Mouse (Mus musculus): ENCODE data around the gene Kbtbd3. TPM values are rescaled to one million over a fixed set of nuclear protein-coding genes. Genes with fewer than 3 reads are reported as not detected.
A peak's percentile ranks its signal among the peaks of the same experiment; 100 is the strongest.

Gene Kbtbd3
- 10 to 100 TPM in 1 of 2 experiments, 1 to 10 TPM in 1; 9.7 to 10.1 TPM for total RNA-seq (2021)
- long read RNA-seq, experiment 1, partial matches to known transcripts, result 3 of 13 reads
- long read RNA-seq, experiment 1, other reads (novel, unspliced or antisense), result 7 of 13 reads
- long read RNA-seq, experiment 2, partial matches to known transcripts, result 0 of 6 reads
- long read RNA-seq, experiment 2, other reads (novel, unspliced or antisense), result 1 of 6 reads

GRCm38 (mm10) chr9:4309351-4310085 is at the start of gene Kbtbd3, which contains the start of gene Aasdhppt:
Kbtbd3 (plus strand) TSS chr9:4309833.
Aasdhppt (minus strand) TSS chr9:4309471.
- intact Hi-C loops (cut with DNase I), result loop anchor here (5.0 to 10.0 kb wide), 3 partner anchors 68 to 907 kb away; partner anchors contain the start of genes Cwf19l2, Gucy1a2 and Msantd4
- DNase-seq (ENCODE audit: low spot score in 2 of 2), result peak; percentile 99 to 100

- DNase-seq (ENCODE audit: low spot score in 2 of 2), result no peak
- intact Hi-C loops (cut with DNase I), result no loop called here
These were observed 49.5 kb upstream of the Kbtbd3 start for GRCm38 (mm10) chr9:4259841-4260745.

DNA sequence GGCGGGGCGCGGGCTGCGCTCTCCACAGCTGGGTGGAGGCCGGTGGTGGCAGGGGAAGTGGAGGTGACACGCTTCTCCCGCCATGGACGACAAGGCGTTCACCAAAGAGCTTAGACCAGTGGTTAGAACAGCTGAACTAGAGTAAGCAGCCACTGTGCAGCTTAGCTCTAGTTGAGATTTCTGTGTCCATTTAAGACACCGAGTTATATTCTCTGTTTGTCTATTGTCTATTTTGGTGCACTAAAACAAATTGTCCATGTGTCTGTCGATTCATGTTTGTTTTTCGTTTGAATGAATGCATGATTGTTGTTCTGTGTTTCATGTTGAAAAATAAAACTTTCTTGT is 48.9 kb upstream of the Kbtbd3 start:
- intact Hi-C loops (cut with DNase I), result no loop called here

GRCm38 (mm10) chr9:4266881-4267280 is 42.8 kb upstream of the Kbtbd3 start:
- intact Hi-C loops (cut with DNase I), result no loop called here
- no peak for DNase-seq (ENCODE audit: low spot score in 2 of 2)

More for the DNA sequence above, 48.9 kb upstream of the Kbtbd3 start:
- no peak for DNase-seq (ENCODE audit: low spot score in 2 of 2)

DNA sequence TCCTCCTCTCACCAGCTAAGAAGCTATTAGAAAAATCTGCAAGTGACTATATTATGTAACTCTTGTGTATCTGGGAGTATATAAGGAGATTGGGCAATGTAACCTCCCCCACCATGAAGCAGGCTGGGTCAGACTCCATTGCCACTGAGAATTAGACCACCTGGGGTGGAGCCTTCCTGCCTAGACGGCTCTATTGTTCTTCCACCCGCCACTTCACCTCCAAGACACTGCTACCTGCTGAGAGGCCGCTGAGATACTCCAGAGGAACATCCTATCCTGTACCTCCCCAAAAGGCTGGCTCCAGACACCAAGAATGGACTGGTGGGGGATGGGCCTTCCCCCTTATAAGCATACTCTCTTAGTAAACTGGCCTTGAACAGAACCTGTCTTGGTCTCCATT is 25.8 kb upstream of the Kbtbd3 start:
- intact Hi-C loops (cut with DNase I), result no loop called here
- DNase-seq (ENCODE audit: low spot score in 2 of 2), result no peak

GRCm38 (mm10) chr9:4300466-4300865 is 9.2 kb upstream of the Kbtbd3 start:
- intact Hi-C loops (cut with DNase I), result loop anchor here (10.0 kb wide), 1 partner anchor 766 kb away; the partner anchor contains the start of gene Gucy1a2
- no peak for DNase-seq (ENCODE audit: low spot score in 2 of 2)

- DNase-seq (ENCODE audit: low spot score in 2 of 2), result peak in 1 of 2 experiments; percentile 33
- intact Hi-C loops (cut with DNase I), result loop anchor here (5.0 to 10.0 kb wide), 3 partner anchors 72 to 903 kb away; partner anchors contain the start of genes Cwf19l2, Gucy1a2 and Msantd4
These were observed 4.8 kb upstream of the Kbtbd3 start for GRCm38 (mm10) chr9:4304867-4305266.

DNA sequence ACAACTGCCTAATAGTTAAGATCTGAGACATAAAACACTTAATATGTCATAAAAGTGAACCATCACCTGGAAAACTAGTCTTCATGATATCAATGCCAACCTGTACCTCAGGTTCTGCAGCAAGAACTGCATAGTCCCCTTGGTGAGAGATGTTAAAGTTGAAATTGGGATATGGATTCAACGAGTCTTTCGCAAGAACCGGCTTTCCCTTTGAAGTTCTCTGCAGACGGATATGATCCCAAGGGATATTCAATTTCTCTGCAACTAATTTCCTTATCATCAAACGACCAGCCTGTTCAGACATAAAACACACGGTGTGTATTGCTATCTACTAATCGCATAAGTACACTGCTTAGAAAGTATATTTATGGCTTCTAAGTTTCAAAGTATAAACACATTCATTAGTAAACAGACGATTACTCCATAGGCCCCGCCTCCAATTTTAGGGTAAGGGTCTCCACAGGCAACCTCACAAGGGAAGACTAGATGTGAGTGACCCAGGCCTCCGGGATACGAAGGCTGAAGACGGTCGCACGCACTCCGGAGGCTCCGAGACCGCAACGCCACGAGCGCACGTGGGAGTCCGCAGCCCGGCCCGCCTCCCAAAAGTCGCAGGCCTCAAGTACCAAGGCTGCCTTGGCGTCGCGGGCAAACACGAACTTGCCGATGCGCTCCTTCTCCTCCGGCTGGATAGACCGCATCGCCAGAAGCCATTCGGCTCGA is 844 bp upstream of the Kbtbd3 start:
- no peak for DNase-seq (ENCODE audit: low spot score in 2 of 2)
- intact Hi-C loops (cut with DNase I), result loop anchor here (5.0 to 10.0 kb wide), 3 partner anchors 69 to 906 kb away; partner anchors contain the start of genes Cwf19l2, Gucy1a2 and Msantd4

DNA sequence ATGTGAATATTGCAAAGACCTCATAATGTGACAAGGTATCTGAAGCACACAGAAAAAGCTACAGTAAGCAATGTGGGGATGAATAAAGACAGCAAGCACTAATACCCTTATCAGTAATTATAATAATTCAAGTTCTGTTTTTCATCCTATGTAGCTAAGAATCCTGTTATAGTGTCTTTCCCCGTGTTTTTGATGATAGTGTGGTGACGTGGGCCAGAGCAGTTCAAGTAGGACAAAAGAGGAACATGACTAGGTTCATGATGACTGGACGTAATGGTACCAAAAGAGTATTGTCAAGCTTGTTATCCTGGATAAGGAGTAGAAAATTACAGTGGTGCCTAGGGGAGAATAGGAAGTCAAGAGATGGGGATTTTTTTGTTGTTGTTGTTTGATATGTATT is 1.1 kb downstream of the Kbtbd3 start:
- intact Hi-C loops (cut with DNase I), result no loop called here
- no peak for DNase-seq (ENCODE audit: low spot score in 2 of 2)

DNA sequence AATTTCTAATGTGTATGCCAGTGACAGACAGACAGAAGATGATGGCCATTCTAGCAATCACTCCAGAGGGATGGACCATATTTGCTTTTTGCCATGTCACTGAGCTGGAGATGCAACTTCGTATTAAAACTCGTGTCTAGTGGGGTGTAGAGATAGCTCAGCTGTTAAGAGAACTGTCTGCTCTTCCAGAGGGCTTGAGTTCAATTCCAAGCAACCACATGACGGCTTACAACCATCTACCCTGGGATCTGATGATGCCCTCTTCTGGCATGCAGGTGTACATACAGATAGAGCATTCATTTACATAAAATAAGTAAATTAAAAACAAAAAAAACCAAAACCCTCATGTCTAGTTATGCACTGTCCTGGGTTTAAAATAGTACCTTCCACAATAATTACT is 1.5 kb downstream of the Kbtbd3 start:
- intact Hi-C loops (cut with DNase I), result no loop called here
- no peak for DNase-seq (ENCODE audit: low spot score in 2 of 2)

DNA sequence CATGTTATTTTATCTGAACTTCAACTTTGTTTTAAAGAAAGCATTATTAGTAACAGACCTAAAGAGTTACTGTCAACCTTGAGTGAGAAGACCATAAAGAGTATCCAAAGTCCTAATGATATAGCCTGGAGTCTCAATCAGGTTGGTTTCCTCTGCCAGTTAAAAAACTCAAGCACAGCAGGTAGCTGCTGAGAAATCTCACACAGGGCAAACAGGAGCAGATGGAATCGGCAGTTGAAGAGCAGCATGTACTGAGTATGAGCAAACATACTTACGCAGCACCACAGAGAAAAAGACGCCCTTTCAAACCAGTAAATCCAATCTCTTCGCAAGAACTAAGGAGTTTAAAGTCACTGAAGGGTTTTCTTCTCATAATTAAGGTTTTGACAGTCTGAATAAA is 4.3 kb downstream of the Kbtbd3 start:
- intact Hi-C loops (cut with DNase I), result no loop called here
- DNase-seq (ENCODE audit: low spot score in 2 of 2), result no peak

- intact Hi-C loops (cut with DNase I), result no loop called here
- DNase-seq (ENCODE audit: low spot score in 2 of 2), result no peak
These were observed 6.1 kb downstream of the Kbtbd3 start for GRCm38 (mm10) chr9:4315746-4316145.

- DNase-seq (ENCODE audit: low spot score in 2 of 2), result no peak
- intact Hi-C loops (cut with DNase I), result no loop called here
These were observed 9.5 kb downstream of the Kbtbd3 start for GRCm38 (mm10) chr9:4318939-4319721.

DNA sequence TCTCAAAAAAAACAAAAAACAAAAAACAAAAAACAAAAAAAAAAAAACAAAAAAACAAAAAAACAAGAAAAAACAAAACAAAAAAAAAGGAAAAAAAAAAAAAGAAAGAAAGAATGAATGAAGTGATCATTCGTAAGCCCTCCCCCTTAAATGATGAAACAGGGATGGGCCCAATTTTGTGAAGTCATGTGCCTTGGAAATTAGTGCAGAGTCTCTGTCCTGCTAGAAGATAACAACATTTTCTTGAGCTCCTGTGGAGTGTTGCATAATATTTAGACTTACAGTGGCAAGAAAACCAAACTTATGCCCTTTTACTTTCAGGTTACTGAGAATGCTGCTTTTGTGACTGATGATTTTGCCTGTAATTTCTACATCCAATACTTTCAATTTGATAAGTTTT is 43.5 kb downstream of the Kbtbd3 start:
- DNase-seq (ENCODE audit: low spot score in 2 of 2), result no peak
- intact Hi-C loops (cut with DNase I), result no loop called here

DNA sequence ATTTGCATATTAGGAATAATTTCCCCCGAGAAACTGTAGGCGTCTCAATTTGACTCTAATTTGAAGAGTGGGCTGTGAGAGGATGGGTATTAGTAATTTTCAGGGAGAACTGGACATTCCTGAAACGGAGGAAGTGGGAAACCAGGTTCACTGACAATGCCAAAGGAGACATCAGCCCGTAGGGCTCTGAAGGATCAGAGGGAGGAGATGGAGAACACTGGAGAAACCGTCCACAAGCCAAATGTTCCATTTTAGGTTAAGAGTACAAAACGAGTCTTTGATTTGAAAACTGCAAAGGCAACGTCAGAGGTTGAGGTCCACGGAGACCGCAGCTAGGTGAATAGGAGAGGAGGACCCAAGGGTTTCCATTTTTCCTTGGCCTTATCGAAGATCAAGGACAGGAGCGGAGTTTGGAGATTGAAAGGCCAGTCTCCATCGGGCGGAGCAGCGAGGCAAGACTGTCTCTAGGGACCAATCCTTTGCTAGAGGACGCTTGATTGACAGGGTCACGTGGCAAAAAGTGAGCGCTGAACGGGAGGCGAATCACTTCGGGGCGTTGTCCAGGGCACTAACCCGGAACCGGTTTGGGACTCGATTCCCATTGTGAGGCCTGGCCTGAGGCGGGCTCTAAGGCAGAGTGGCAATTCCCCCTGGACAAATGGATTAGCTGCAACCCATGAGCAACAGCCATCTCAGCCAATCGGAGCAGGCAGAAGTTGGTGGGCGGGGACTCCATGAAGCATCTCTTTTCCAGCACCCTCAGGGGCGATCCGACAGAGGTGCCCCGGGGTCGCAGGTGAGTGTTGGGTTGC is 66.4 kb downstream of the Kbtbd3 start, which contains the start of gene Msantd4:
Gene Msantd4, plus strand, starts transcription at position 735 of the 812 bp plus-strand sequence.
- intact Hi-C loops (cut with DNase I), result loop anchor here (5.0 to 10.0 kb wide), 2 partner anchors 69 to 841 kb away; partner anchors contain the start of genes Aasdhppt, Gucy1a2 and Kbtbd3
- peak; percentile 98 to 99 for DNase-seq (ENCODE audit: low spot score in 2 of 2)

GRCm38 (mm10) chr9:4376640-4377120 is 67.0 kb downstream of the Kbtbd3 start:
- intact Hi-C loops (cut with DNase I), result loop anchor here (5.0 to 10.0 kb wide), 2 partner anchors 69 to 842 kb away; partner anchors contain the start of genes Aasdhppt, Gucy1a2 and Kbtbd3

More at GRCm38 (mm10) chr9:4376640-4377120, 67.0 kb downstream of the Kbtbd3 start:
- peak in 1 of 2 experiments; percentile 33 for DNase-seq (ENCODE audit: low spot score in 2 of 2)
